Mouse (Mus musculus): ENCODE results near the gene Elovl3. TPM values are rescaled to one million over a fixed set of nuclear protein-coding genes. Genes with fewer than 3 reads are reported as not detected.
"Not testable (repeated sequence)": the region's sequence is repeated elsewhere in the genome, so short reads cannot be mapped to it uniquely, and the experiment has no call there.

The Elovl3 gene
- polyA plus RNA-seq, 1 experiment from 2014 or later = not detected

GRCm38 (mm10) chr19:46140324-46140723 is 8.6 kb downstream of the Elovl3 start:
- Histone ChIP-seq H3K4me1 (peaks cover 41% of the 10 kb centered on the region), H3K9me3 (replicated peaks) (no peaks in the 10 kb centered on the region), H3K4me3 (no peak overlapping the region), H3K27me3 (ENCODE audit: low read depth, poor library complexity, severe bottlenecking) (peaks cover 100% of the 10 kb centered on the region), H3K36me3 (no peaks in the 10 kb centered on the region), H3K27ac (replicated peaks) (peak overlapping the region; percentile 6; the same call in 1 of the 2 replicates)
- DNase-seq (ENCODE audit: low spot score) = no peak
- 48% methylated on average over 2 of the region's 2 CpGs for WGBS

DNA sequence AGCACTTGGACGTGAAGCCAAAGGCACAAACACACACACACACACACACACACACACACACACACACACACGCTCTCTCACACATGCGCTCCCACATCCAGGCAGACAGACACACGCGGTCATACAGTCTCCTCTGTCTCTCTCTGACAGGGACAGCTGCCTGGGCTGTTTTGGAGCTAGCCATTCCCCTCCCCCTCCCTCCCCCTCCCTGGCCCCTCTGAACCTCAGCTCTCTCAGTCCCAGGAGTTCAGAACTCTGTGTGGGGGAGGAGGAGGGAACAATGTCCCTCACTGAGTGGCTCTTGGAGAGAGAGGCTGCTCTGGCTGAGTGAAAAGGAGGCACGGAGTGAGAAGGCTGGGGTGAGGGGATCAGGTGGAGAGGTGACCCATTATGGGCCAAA is 9.4 kb downstream of the Elovl3 start:
- H3K27me3 ChIP-seq (ENCODE audit: low read depth, poor library complexity, severe bottlenecking) = peaks cover 100% of the 10 kb centered on the region
- 18% methylated on average over 6 of the region's 6 CpGs for WGBS
- H3K4me1 ChIP-seq = peaks cover 34% of the 10 kb centered on the region
- no peaks in the 10 kb centered on the region for H3K36me3 ChIP-seq
- peak overlapping the region; percentile 20; the same call in 1 of the 2 replicates for H3K4me3 ChIP-seq
- H3K9me3 ChIP-seq (replicated peaks) = no peaks in the 10 kb centered on the region
- H3K27ac ChIP-seq (replicated peaks) = peak overlapping the region; percentile 6; the same call in 1 of the 2 replicates
- peak; percentile 45 for DNase-seq (ENCODE audit: low spot score)

GRCm38 (mm10) chr19:46147511-46148371 is 16.0 kb downstream of the Elovl3 start, which contains the start of gene Pitx3:
TSS of gene Pitx3 (minus strand) at chr19:46148326.
- peaks cover 31% of the 10 kb centered on the region for H3K4me1 ChIP-seq
- H3K27me3 ChIP-seq (ENCODE audit: low read depth, poor library complexity, severe bottlenecking) = peaks cover 84% of the 10 kb centered on the region
- H3K36me3 ChIP-seq = no peaks in the 10 kb centered on the region
- no peak within 1 kb of the TSS for H3K27ac ChIP-seq (replicated peaks)
- H3K4me3 ChIP-seq = peak within 1 kb of the TSS; percentile 67
- H3K9me3 ChIP-seq (replicated peaks) = no peaks in the 10 kb centered on the region
- WGBS = under 1% methylated on average over 47 of the region's 47 CpGs
- peak; percentile 52 for DNase-seq (ENCODE audit: low spot score)

DNA sequence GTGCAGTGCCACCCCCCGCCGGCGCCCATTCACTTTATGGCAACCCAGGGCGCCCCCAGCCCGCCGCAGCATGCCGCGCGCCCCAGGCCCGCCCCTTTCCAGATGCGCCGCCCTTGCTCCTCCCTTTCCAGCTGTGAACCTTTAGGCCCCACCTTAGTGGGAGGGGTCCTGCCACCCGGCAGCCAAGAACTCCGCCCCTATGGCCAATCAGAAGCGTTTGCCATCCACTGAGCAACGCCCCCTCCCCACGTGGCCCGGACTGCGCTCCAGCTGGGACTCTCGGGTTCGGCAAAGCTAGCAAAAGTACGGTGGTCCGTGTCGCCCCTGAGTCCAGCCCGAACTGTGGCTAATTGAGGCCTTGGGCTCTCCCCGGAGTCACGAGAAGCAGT is 16.7 kb downstream of the Elovl3 start:
- DNase-seq (ENCODE audit: low spot score) = peak; percentile 89
- no peak overlapping the region for H3K27ac ChIP-seq (replicated peaks)
- under 1% methylated on average over 27 of the region's 27 CpGs for WGBS
- H3K27me3 ChIP-seq (ENCODE audit: low read depth, poor library complexity, severe bottlenecking) = peaks cover 78% of the 10 kb centered on the region
- peak overlapping the region; percentile 67 for H3K4me3 ChIP-seq
- H3K9me3 ChIP-seq (replicated peaks) = no peaks in the 10 kb centered on the region
- H3K36me3 ChIP-seq = no peaks in the 10 kb centered on the region
- peaks cover 38% of the 10 kb centered on the region for H3K4me1 ChIP-seq

DNA sequence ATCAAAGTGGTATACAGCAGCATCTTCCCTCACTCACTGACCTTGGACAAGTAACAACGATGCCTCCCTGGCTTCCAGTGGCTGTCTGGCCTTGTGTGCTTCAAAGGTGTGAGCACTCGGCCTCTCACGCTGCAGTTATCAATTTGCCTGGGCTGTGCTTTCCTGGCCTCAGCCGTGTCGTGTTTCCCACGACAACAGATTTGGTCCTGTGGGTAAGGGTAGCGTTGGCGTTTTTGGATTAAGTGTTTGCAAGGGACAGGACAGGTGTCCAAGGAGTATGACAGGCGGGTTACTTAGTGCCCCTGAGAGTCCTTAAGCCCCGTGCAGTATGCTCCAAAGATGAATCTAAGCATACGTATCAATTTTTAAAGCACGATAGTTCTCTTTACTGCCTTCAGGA is 17.4 kb downstream of the Elovl3 start:
- DNase-seq (ENCODE audit: low spot score) = no peak
- peaks cover 70% of the 10 kb centered on the region for H3K27me3 ChIP-seq (ENCODE audit: low read depth, poor library complexity, severe bottlenecking)
- no peaks in the 10 kb centered on the region for H3K9me3 ChIP-seq (replicated peaks)
- H3K27ac ChIP-seq (replicated peaks) = no peak overlapping the region
- H3K36me3 ChIP-seq = no peaks in the 10 kb centered on the region
- H3K4me3 ChIP-seq = peak overlapping the region; percentile 67; the same call in 1 of the 2 replicates
- WGBS = 24% methylated on average over 12 of the region's 12 CpGs
- H3K4me1 ChIP-seq = peaks cover 45% of the 10 kb centered on the region

GRCm38 (mm10) chr19:46152127-46152803 is 20.6 kb downstream of the Elovl3 start, which contains the start of gene Gbf1:
TSS of gene Gbf1 (plus strand) at chr19:46152509.
- no peaks in the 10 kb centered on the region for H3K9me3 ChIP-seq (replicated peaks)
- under 1% methylated on average over 37 of the region's 37 CpGs for WGBS
- peak within 1 kb of the TSS; percentile 80 for H3K4me3 ChIP-seq
- peaks cover 39% of the 10 kb centered on the region for H3K27me3 ChIP-seq (ENCODE audit: low read depth, poor library complexity, severe bottlenecking)
- no peaks in the 10 kb centered on the region for H3K36me3 ChIP-seq
- H3K27ac ChIP-seq (replicated peaks) = peak within 1 kb of the TSS; percentile 81
- H3K4me1 ChIP-seq = peaks cover 41% of the 10 kb centered on the region
- peak; percentile 93 for DNase-seq (ENCODE audit: low spot score)

DNA sequence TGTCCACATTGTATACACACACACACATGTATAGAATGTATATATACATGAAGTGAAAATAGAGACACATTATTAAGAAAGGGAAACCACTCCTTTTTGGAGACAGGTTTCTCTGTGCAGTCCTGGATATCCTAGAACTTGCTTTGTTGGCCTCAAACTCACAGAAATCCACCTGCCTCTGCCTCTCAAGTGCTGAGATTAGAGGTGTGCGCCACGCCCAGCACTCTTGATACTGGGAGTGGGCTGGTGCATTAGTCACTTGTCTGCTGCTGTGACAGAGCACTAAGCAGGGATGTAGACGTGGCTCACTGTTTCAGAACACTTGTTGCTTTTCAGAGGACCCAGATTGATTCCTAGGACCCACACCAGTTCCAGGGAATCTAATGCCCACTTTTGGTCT is 34.3 kb downstream of the Elovl3 start:
- no peak for DNase-seq (ENCODE audit: low spot score)
- WGBS = 93% methylated on average over 3 of the region's 3 CpGs
- Histone ChIP-seq H3K9me3 (replicated peaks) (no peaks in the 10 kb centered on the region), H3K36me3 (peaks cover 47% of the 10 kb centered on the region), H3K27ac (replicated peaks) (no peak overlapping the region), H3K27me3 (ENCODE audit: low read depth, poor library complexity, severe bottlenecking) (no peaks in the 10 kb centered on the region), H3K4me3 (no peak overlapping the region), H3K4me1 (no peaks in the 10 kb centered on the region)

- H3K27me3 ChIP-seq (ENCODE audit: low read depth, poor library complexity, severe bottlenecking); DNase-seq (ENCODE audit: low spot score); H3K4me3 ChIP-seq; H3K4me1 ChIP-seq; H3K9me3 ChIP-seq (replicated peaks); H3K27ac ChIP-seq (replicated peaks): not testable (repeated sequence)
- WGBS = 100% methylated on average over 1 of the region's 2 CpGs
- peaks cover 58% of the 10 kb centered on the region for H3K36me3 ChIP-seq
Observed at GRCm38 (mm10) chr19:46167169-46167568, 35.5 kb downstream of the Elovl3 start.

DNA sequence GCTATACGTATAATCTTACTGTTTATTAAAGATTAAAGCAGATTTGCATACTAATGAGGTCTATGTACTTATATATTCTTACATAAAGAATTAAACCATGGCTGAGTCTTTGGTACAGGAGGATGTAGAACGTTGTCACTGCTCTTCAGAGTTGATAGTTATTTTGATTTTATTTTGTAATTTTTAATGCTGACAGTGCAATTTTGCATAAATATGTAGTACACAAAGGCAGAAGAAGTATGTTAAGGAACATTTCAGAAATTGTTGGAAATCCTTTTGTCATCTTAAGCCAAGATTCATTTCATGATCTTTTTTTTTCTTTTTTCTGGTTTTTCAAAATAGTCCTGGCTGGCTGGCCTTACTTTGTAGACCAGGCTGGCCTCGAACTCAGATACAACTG is 37.7 kb downstream of the Elovl3 start:
- Histone ChIP-seq H3K9me3 (replicated peaks) (no peaks in the 10 kb centered on the region), H3K36me3 (peaks cover 49% of the 10 kb centered on the region), H3K27me3 (ENCODE audit: low read depth, poor library complexity, severe bottlenecking) (no peaks in the 10 kb centered on the region), H3K4me1 (no peaks in the 10 kb centered on the region), H3K27ac (replicated peaks) (no peak overlapping the region), H3K4me3 (no peak overlapping the region)
- WGBS = 81% methylated on average over 3 of the region's 3 CpGs
- DNase-seq (ENCODE audit: low spot score) = no peak

DNA sequence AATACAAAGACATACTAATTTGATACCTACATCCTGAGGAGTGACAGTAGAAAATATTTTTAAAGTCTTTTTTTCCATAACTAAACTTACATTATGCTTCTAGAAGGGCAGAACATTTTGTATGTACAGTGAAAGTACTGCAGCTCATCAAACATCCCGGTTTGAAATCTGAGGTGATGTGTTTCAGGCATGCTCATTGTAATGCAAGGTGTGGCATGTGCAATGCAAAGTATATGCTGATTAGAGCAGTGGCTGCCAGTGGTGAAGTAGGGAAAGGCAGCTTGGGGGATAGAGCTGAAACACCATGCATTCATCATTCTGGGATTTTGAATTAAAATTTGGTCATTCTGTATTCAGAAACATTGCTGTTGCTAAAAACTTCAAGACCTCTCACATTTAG is 38.2 kb downstream of the Elovl3 start:
- DNase-seq (ENCODE audit: low spot score) = no peak
- Histone ChIP-seq H3K9me3 (replicated peaks) (no peaks in the 10 kb centered on the region), H3K4me3 (no peak overlapping the region), H3K4me1 (no peaks in the 10 kb centered on the region), H3K27me3 (ENCODE audit: low read depth, poor library complexity, severe bottlenecking) (no peaks in the 10 kb centered on the region), H3K27ac (replicated peaks) (no peak overlapping the region), H3K36me3 (peaks cover 44% of the 10 kb centered on the region)
- 53% methylated on average over 1 of the region's 1 CpGs for WGBS

- no peaks in the 10 kb centered on the region for H3K9me3 ChIP-seq (replicated peaks)
- H3K27ac ChIP-seq (replicated peaks) = no peak overlapping the region
- H3K4me1 ChIP-seq = no peaks in the 10 kb centered on the region
- H3K36me3 ChIP-seq = peaks cover 25% of the 10 kb centered on the region
- WGBS = 85% methylated on average over 5 of the region's 5 CpGs
- H3K4me3 ChIP-seq = no peak overlapping the region
- DNase-seq (ENCODE audit: low spot score) = no peak
- H3K27me3 ChIP-seq (ENCODE audit: low read depth, poor library complexity, severe bottlenecking) = no peaks in the 10 kb centered on the region
Observed at GRCm38 (mm10) chr19:46172541-46172940, 40.8 kb downstream of the Elovl3 start.

DNA sequence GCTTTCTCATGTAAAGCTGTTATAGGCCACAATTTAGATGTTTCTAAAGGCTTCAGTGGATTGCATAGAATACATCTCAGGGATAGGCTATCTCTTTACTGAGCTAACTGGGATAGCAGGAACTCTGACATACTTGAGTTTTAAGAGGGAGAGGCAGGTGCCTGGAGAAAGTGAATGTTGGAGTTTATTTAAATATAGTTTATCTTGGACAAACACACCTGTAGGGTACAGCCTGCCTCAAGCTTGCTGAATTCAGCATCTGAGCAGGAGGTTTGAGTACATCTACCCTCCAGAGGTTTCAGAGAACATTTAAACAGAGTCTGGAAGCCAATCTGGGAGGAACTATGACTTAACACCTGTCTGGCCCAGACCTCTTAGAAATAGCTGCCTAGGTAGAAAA is 43.5 kb downstream of the Elovl3 start:
- no peaks in the 10 kb centered on the region for H3K27me3 ChIP-seq (ENCODE audit: low read depth, poor library complexity, severe bottlenecking)
- H3K27ac ChIP-seq (replicated peaks) = no peak overlapping the region
- no peak overlapping the region for H3K4me3 ChIP-seq
- H3K36me3 ChIP-seq = peaks cover 24% of the 10 kb centered on the region
- peaks cover 7% of the 10 kb centered on the region for H3K4me1 ChIP-seq
- no peaks in the 10 kb centered on the region for H3K9me3 ChIP-seq (replicated peaks)
- DNase-seq (ENCODE audit: low spot score) = no peak

DNA sequence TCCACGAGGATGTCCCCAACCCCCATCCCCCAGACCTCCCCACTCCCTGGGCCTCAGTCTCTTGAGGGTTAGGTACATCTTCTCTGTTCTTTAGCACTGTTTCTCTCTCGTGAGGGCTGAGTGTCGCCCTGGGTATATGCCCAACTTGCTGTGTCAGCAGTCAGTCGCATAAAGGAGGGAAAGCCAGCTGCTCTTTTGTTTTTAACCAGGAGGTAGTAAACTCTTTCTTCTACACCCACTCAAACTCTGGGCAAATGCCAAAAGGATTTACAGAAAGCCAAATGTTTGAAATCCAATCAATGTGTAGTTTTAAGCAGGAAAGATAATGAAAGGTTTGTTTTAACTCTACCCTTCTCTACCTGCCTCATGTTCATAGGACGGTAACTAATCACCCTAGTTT is 45.3 kb downstream of the Elovl3 start:
- H3K27ac ChIP-seq (replicated peaks) = no peak overlapping the region
- WGBS = 62% methylated on average over 5 of the region's 5 CpGs
- H3K4me1 ChIP-seq = peaks cover 7% of the 10 kb centered on the region
- no peak for DNase-seq (ENCODE audit: low spot score)
- H3K27me3 ChIP-seq (ENCODE audit: low read depth, poor library complexity, severe bottlenecking) = no peaks in the 10 kb centered on the region
- H3K9me3 ChIP-seq (replicated peaks) = no peaks in the 10 kb centered on the region
- no peak overlapping the region for H3K4me3 ChIP-seq
- peaks cover 6% of the 10 kb centered on the region for H3K36me3 ChIP-seq

All from midbrain, embryonic 10.5 days (tissue).